Mouse (Mus musculus) brain, embryonic 14.5 days (tissue): ENCODE results near the gene Ccdc33.

Source experiments
- CTCF ChIP-seq: fragments of 200-500 bp; IDR thresholded peaks from 2 replicates; pipeline ENCODE4 v1.5.1; 2012; ENCODE audit warnings: inconsistent platforms, mild to moderate bottlenecking, moderate library complexity, borderline replicate concordance; ENCODE audit not compliant: insufficient read depth, insufficient read length; ENCODE audit errors: extremely low read depth
- POLR2A ChIP-seq: fragments of 200-500 bp; IDR thresholded peaks from 2 replicates; pipeline ENCODE4 v1.6.1; 2012; ENCODE audit warnings: mild to moderate bottlenecking, inconsistent platforms, borderline replicate concordance; ENCODE audit not compliant: poor library complexity, insufficient read depth, insufficient read length, severe bottlenecking; ENCODE audit errors: extremely low read depth

DNA sequence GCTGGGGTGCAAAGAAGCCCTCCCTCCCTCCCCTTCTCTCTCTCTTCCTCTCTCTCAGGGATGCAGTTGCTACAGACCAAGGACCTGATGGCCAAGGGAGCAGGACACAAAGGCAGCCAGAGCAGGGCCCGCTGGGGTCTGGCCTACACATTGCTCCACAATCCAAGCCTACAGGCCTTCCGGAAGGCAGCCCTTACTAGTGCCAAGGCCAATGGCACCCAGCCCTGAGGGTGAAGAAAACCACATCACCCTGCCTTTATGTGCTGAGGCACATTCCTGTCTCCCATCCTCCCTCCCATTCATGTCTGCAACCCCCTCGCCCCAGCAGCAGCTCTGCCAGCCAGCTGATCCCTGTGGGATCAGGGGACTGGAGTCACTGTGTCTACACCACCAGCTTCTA is 34.5 kb upstream of the Ccdc33 start:
- TF ChIP-seq CTCF: no peak
- no peak for TF ChIP-seq POLR2A
